Mouse (Mus musculus) bone marrow, adult 2 months (tissue): Measurements from ENCODE around the gene Palmd.

Experiments
- CTCF ChIP-seq: fragments of 200-500 bp; IDR thresholded peaks from 2 replicates; pipeline ENCODE4 v1.5.1; 2011; ENCODE audit warnings: low read length, control low read depth; ENCODE audit not compliant: control insufficient read depth, insufficient read depth
- POLR2A ChIP-seq: fragments of 200-500 bp; IDR thresholded peaks from 2 replicates; pipeline ENCODE4 v1.6.1; 2011; ENCODE audit warnings: low read depth, mild to moderate bottlenecking, control low read depth, low read length, borderline replicate concordance; ENCODE audit not compliant: control insufficient read depth

- no peak for TF ChIP-seq CTCF
- no peak for TF ChIP-seq POLR2A
Measured at GRCm38 (mm10) chr3:116985042-116985455, 16.3 kb upstream of the Palmd start.
